Mouse (Mus musculus) urinary bladder, postnatal 4 days (tissue): ENCODE measurements around the gene Cyp2d10.
A peak's percentile ranks its signal among the peaks of the same experiment; 100 is the strongest.
"Not testable (repeated sequence)": the region's sequence is repeated elsewhere in the genome, so short reads cannot be mapped to it uniquely, and the experiment has no call there.

Experiments used
- DNase-seq, 2 experiments: peaks; one replicate each; pipeline ENCODE4 v3.0.0; 2021 to 2022; ENCODE audit warnings: low spot score in 2 of 2

Gene Cyp2d10

GRCm38 (mm10) chr15:82406981-82407380 lies at the start of gene Cyp2d10:
Gene Cyp2d10, minus strand, starts transcription at chr15:82407195.
- DNase-seq: no peak

DNA sequence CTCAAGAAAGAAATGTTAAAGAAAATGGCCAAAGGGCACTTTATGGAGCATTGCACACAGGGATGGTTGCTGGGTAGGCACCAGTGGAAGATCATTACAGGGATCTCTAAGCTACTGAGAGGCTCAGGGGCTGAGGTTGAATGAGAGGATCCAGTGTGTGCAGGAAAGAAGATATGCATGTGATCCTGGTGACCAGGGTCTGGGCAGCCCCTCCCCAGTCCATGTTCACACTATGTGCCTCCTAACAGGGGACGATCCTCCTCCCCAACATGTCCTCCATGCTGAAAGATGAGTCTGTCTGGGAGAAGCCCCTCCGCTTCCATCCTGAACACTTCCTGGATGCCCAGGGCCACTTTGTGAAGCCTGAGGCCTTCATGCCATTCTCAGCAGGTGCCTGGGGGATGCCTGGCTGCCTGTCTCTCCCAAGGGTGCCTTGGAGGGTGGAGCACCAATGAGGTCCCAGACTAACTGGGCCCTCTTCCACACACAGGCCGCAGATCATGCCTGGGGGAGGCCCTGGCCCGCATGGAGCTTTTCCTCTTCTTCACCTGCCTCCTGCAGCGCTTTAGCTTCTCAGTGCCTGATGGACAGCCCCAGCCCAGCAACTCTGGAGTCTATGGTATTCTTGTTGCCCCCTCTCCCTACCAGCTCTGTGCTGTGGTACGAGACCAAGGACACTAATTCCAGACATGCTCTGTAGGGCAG lies 49.2 kb upstream of the Cyp2d10 start:
- peak in 1 of 2 experiments; percentile 52 for DNase-seq

DNA sequence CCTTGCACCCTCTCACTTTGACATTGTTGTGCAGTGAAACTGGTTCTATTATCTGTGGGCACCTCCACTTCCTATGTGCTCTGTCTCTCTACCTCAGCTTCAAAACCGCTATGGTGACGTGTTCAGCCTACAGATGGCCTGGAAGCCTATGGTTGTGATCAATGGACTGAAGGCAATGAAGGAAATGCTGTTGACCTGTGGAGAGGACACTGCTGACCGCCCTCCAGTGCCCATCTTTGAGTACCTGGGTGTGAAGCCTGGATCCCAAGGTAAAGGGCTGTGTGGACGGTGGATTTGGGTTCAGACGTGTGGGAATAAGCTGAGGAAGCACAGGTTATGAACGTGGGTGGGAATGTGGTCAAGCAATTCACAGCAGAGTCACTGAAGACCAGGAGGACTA lies 46.5 kb upstream of the Cyp2d10 start:
- DNase-seq: not testable (repeated sequence)

- DNase-seq: not testable (repeated sequence)
These were observed 45.1 kb upstream of the Cyp2d10 start for GRCm38 (mm10) chr15:82452133-82452532.

DNA sequence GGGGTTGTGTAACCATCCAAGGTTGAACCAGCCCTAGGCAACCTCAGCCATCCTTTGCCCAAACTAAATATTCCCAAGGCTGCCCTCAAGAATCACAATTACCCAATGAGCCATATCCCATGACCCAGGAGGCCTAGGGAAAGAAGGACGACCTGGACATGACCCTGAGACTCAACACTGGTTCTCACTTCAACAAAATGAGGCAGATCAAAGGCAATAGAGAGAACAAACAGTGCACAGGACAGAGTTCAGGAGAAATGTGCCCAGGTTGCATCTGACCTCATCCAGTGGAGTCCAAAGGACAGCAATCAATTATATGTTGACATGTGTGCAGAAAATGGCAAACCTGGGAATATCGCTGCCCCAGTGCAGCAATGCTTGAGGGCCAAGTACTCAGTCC lies 43.0 kb upstream of the Cyp2d10 start:
- DNase-seq: not testable (repeated sequence)

GRCm38 (mm10) chr15:82445196-82445595 lies 38.2 kb upstream of the Cyp2d10 start:
- no peak for DNase-seq

DNA sequence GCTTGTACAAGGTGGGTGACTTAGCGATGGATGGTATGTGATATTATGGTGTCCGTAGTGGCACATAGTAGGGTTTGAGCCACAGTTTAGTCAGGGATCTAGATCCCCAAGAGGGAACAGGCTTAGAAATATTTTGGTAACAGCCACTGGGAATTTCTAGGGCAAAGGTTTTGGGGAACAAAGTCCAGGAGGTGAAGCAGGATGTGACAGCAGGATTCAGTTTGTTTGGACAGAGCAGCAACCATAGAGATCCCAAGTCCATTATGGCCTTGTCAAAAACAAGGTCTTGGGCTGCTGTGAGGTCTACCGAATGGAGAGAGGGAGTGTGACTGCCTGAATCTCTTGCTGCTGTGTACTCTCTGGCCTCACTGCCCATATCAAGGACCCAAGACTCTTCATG lies 36.7 kb upstream of the Cyp2d10 start:
- DNase-seq: no peak

- DNase-seq: no peak
These were observed 31.1 kb upstream of the Cyp2d10 start for GRCm38 (mm10) chr15:82437975-82438617.

DNA sequence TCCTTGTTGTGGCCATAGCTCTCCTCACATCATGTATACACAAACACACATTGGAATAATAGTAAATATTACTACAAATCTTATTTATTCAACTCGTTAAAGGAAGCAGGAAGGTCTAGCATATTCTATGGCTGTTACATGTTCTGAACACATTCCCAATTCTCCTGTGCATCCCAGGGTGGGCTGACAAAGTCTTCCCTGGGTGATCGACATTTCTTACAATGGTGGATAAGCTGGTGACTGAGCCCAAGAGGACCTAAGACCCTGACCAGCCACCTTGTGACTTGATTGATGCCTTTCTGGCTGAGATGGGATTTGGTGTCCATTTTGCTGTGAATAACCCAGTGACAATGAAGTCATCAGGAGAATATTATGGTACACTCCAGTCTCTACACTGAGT lies 28.6 kb upstream of the Cyp2d10 start:
- no peak for DNase-seq

GRCm38 (mm10) chr15:82435011-82435410 lies 28.0 kb upstream of the Cyp2d10 start:
- DNase-seq: no peak

GRCm38 (mm10) chr15:82434541-82434940 lies 27.5 kb upstream of the Cyp2d10 start:
- no peak for DNase-seq

DNA sequence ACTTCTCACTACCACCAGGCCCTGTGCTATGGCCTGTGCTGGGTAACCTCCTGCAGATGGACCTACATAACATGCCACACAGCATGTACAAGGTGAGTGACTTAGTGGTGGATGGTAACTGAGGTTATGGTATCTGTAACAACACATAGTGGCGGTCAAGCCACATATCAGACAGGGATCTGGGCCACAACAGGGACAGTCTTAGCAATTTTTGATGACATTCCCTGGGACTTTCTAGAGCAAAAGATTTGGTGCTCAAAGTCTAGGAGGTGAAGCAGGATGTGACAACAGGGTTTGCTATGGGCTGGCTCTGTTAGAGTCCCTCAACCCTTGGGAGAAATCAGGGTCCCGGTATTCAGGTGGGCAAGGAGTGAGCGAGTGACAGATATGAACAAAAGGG lies 26.6 kb upstream of the Cyp2d10 start:
- no peak for DNase-seq

DNA sequence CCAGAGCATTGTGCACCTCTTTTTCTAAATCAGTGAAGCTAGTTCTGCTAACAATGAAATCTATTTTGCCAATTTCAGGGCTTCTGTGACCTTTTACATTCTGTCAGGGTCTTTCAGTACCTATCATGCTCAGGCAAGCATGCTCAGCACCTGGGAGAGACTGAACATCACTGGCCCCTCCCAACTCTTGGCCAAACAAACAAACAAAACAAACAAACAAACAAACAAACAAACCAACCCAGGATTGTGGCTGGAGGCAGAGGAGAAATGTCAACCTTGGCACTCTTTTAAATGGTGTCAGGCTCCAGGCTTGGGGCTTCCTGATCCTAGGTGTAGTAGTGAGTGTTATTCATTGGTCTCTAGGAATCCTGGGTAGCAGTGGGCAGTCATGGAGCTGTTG lies 26.1 kb upstream of the Cyp2d10 start, which contains the start of gene Cyp2d9:
Gene Cyp2d9 (plus strand): TSS at position 301 of the 400 bp plus-strand sequence.
- DNase-seq: no peak

DNA sequence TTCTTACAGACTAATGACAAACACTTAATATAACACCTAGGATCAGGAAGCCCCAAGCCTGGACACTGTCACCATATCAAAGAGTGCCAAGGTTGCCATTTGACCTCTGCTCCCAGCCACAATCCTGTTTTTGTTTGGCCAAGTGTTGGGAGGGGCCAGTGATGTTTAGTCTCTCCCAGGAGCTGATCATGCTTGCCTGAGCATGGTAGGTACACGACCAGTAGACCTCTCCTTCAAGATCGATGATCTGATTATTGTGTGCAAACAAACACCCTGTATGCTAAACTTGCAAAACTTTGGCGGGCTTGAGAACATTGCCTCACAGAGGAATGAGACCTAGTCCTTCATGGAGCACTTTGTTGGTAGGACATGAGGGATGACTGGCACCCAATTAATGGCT lies 16.5 kb upstream of the Cyp2d10 start:
- no peak for DNase-seq

- no peak for DNase-seq
These were observed 15.9 kb upstream of the Cyp2d10 start for GRCm38 (mm10) chr15:82422935-82423334.

DNA sequence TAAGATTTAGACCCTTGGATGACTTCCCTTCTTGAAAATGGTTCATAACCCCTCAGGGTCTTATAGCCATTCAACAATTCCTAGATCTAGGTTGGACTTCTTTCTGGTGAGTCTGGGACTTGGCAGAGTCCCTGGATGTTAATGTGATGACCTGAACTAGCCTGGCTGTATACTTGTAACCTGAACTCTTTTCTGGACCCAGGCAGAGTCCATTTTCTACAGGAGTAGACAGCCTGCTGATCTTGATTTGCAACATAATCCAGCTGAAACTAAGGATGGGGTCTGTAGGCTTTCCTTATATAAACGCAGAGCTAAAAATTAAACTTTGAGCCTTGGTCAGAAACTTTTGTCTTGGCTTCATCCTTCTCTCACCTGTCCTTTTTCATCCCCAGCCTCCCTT lies 11.6 kb upstream of the Cyp2d10 start:
- DNase-seq: no peak

DNA sequence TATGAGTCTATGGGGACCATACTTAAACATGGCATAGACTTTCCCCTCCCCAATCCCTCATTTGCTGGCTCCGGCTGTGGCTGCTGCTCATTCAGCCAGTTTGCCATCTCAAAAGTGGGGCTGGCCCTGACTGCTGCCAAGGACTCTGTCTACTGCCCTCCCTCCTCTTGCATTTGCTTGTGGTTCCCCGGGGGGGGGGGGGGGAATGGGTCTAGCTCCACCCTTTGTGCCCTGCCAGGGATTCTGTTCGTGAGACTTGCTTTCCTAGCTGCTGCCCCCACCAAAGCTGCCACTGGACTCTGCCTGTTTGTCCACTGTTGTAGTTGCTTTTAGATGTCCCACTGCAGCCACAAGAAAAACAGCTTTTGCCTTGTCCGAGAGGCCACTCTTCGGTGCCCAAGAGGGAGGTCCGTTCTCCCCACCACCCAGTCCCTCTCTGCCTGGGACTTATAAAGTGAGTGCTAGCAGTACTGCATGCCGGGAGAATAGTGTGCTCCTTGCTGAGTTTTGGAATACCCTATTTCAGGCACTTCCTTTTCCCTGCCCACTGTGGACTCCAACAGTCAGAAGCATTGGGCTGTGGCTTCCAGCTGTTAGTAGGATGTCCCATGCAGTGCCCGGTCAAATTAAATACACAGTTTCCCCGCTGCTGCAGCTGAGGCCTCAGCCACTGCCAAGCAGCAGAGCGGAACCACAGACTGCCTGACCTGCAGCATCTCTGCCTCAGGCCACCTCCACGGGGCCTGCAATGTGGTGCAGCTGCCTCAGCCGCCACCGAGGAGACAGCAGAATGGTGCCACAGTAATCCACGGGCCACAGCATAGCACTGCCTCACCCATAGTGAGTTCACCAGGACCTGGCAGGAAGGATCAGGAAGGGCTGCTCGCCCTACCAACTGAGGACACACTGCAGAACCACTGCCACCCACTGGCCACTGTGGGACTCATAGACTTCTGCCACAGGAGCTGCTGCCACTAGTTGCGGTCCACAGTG lies 10.1 kb upstream of the Cyp2d10 start:
- DNase-seq: peak; percentile 75 to 84

DNA sequence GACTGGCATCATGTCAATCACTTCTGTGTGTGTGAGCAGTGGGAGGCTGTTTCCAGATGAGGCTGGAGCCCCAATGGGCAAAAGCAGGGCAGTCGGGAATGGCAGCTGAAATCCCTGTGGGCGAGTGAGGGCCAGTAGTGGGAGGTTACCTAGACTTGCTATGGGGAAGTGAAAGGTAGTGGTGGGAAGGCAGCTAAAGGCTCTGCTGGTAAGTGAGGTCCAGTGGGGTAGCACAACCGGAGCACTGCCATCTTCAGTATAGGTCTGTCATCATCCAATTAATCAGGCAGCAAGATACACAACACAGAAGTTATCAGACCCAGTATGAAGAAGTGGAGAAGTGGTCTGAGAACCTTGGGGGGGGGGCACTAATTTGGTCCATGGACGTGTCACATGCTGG lies 541 bp upstream of the Cyp2d10 start:
- DNase-seq: no peak

DNA sequence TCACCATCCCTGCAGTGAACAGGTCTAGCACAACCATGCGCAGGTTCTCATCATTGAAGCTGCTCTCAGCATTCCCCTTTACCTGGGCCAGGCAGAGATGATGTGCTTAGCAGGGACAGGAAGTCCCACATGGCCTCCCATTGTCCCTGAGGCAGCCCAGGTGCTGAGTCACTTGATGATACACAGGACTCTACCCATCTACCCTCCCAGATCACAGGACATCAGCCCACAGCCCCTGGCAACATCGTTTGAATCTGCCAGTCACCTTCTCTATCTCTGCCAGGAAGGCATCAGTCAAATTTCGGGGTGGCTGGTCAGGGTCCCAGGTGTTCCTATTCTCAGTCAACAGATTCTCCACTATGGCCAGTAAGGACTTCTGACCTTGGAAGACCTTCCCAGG lies 2.8 kb downstream of the Cyp2d10 start:
- DNase-seq: no peak

DNA sequence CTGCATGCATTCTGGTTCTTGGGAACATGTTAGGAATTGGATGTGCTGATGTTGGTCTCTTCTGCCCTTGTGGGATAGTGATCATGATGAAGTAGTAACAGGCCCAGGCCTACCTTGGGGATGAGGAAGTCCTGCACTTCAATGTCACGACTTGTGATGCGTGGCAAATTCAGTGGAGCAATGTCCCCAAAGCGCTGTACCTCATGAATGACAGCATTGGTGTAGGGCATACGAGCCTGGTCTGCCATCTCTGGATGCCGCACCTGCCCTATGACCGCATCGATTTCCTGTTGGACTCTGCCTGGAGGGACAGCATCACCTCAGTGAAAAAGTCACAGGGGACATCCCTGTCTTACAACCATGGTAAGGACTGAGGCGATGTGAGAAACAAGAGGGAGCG lies 3.4 kb downstream of the Cyp2d10 start:
- DNase-seq: no peak

- no peak for DNase-seq
These were observed 4.3 kb downstream of the Cyp2d10 start for GRCm38 (mm10) chr15:82402741-82403140.

DNA sequence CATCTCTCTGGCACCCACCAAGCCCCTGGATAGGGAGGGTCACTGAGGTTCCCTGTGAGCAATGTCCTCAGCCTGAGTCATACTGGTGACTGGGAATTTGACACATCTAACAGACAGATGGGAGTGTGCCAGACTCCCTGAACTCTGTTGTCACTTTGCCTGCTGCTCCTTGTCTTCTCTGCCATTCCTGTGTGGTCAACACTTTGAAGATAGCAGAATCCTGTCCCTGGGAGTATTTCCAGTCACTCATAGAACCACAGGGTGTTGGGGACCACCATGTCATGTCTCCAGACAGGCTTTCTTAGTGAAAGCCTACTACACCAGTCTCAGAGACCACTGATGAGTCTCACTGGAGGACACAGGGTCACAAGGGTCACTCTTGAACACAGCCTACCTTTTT lies 4.9 kb downstream of the Cyp2d10 start:
- no peak for DNase-seq
